Mouse (Mus musculus) lung, postnatal 0 days (tissue): ENCODE results near the gene 1700017B05Rik.

Experiments
- CTCF ChIP-seq: IDR thresholded peaks from 2 replicates; pipeline ENCODE4 v1.5.1; 2016; ENCODE audit warnings: antibody characterized with exemption, mild to moderate bottlenecking
- EP300 ChIP-seq: IDR thresholded peaks from 2 replicates; pipeline ENCODE4 v1.6.1; 2016; ENCODE audit warnings: antibody characterized with exemption, mild to moderate bottlenecking, control low read depth

DNA sequence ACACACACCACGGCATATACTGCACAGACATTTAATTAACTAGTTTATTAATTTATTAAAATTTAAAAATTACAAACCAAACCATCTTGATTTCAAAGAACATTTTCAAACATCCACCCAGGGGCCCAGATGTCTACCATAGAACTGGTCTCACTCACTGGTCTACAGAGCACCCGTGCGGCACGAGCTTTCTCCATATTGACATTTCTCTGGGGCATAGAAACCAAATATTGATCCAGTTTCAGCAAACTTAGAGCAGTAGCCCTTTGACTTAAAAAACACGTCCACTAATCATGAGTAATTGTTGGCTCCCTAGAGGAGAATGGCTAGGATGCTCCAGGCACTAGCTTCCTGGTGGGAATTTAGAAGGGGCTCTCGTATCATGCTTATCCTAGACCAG lies 24.8 kb upstream of the 1700017B05Rik start:
- TF ChIP-seq EP300 (no peak), CTCF (no peak)
